Mouse (Mus musculus) A20 (cell line): ENCODE data around the gene Snn.

Experiments
- DNase-seq: peaks from one replicate; pipeline ENCODE4 v3.0.0-alpha.2; 2011; ENCODE audit warnings: low read depth, low spot score

The Snn gene

DNA sequence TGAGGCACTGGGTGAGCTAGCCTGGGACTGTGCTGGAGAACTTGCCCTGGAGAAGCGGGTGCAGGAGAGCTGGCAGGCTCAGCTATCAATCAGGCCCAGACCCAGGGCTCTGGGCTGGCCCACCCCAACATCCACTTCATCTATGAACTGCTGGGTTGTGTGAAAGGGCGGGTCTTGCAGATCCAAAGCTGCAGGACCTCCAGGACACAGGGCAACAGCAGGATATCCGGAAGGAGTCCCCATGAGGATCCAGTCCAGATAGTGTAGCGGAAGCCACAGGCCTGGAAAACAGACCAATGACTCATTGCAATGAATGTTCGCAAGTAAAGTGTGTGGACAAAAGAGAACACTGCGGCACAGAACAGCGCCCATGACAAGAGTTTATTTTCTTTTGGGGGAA is 14.3 kb upstream of the Snn start:
- DNase-seq: no peak

DNA sequence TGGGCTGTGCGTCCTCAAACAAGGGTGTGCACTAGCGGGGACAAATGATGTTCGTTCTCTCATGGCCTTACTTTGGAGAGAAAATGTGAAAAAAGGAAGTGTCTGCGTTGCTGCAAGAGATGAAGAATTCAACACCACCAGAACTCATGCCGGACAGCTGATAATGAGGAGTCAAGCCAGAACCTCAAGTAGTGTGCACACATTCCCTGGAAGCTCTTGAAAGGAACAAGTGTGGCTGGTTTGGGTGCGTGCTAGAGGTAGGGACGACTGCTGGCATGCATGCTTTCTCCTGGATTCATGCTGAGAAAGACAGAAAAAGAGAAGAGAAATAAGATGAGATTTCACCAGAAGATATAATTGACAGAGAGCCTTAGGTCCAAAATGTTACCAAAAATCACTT is 13.6 kb upstream of the Snn start:
- no peak for DNase-seq

DNA sequence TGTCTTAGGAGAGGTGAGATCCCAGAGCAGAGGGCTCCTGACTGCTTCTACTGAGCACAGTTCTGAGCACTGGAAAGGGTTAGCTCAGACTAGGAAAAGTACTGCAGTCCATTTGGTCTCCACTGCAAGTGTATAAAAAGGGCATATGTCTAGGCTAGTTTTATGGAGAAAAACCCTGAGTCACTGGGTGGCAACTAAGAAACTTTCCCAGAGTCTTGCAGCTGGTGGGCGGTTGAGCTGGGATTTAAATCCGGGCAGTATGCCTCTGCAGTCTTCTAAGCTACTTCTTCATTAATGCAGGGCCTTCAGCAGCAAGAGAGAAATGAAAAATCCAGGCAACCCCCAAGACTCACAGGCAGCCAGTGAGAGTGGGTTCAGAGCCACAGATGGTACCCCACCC is 10.5 kb upstream of the Snn start:
- no peak for DNase-seq

DNA sequence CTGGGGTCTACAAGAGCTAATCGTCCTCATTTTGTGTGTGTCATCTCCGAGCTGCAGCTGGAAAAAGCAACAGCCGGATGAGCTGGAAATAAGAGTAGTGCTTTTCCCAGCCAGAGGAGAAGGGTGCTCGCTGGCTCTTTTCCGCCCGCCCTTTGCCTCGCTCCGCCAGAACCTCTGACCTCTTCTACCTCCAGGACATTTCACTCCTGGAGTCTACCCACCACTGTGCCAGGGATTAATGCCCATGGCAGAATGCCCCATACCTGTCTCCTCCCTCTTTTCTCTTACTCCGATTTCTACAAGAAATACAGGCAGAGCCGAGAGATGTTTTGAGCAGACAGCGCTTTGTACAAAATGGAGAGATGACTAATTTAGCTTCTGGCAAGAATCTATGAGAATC is 9.6 kb upstream of the Snn start:
- DNase-seq: no peak

DNA sequence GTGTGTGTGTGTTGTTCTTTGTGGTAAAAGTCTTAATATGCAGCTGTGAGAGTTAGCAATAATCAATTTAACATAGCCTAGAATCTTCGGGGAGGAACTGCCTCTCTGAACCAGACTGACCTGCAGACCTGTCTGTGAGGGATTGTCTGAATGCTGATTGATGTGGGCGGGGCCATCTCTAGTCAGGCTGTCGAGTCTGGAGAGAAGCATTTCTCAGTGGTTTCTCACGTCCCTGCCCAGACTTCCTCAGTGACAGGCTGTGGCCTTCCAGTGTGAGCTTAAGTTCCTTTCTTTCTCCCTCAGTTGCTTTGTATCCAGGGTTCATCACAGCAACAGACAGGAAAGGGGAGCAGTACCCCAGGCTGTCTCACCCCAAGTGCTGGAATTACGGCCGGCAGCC is 6.3 kb upstream of the Snn start:
- no peak for DNase-seq

DNA sequence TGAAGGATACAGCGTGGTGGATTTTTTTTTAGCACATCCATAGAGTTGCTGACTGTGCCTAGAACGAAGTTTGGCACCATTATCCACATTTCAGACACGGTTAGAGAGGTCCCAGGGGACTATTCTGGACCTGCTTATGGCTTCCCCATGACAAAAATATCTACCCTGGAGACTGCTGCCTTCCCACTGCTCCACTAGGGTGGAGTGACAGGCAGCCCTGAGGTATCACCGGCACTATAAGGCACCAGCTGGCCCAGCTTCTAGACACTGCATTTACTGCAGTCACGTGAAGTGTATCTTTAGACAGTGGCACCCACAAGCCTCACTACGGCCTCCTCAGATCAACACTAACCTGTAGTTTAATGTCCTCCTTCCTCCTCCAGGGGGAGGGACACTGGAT is 5.9 kb upstream of the Snn start:
- no peak for DNase-seq

DNA sequence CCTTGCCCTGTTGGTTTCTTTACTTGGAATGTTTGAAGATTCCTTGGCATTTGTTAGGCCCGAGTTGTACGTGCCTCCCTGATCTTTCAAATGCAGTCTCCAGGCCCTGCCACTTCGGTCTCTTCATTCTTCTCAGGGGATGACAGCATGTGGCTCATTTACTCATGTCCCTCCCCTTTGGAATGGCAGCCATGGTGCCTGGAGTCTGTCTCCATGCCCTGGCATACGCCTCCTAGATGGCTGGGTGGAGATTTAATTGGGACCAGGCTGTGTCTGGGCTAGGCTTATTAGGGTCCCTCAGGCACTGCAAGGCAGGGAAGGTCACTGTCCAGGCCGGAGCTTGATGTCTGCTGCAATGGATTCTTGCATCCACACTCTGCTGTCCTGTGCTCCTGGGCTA is 4.8 kb upstream of the Snn start:
- DNase-seq: no peak

DNA sequence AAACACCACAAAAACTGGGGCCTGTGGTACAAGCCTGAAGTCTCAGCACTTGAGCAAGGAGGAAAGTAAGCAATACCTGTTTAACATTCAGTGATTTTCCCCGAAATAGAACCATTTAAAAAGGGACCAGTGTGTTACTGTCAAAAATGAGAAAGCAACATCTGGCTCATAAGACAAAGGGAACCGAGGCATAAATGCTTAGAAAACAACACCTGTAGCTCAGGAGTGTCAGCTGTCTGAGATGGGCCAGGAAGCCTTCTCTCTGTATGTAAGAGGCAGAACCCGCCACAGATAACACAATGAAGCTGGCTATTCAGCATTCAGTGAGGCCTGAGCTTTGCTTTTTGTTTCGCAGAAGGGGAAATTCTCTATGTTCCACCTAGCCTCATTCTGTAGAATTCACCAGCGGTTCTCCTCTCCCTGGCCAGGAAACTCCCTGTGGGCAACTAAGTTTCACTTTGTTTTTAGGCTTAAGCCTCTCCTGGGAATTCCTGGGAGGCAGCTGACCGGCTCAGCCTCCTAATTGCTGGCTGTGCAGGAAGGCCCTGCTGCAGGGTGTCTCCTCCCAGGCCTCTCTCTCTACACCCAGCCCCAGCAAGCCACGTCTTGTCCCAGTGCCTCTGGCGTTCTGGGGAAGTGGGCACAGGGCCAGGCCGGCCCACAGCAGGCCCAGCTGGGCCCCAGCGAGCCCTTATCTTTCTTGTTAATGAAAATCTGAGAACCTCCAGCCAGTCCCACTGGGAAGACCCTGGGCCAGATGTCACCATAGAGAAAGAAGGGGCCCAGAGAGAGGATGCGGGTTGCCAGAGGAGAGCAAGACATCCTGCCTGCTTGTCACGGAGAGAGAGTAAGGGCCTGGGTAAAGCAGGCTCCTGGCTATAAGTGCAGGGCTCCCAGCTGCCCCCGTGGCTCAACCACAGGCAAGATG is 2.3 kb downstream of the Snn start:
- peak; percentile 68 for DNase-seq

DNA sequence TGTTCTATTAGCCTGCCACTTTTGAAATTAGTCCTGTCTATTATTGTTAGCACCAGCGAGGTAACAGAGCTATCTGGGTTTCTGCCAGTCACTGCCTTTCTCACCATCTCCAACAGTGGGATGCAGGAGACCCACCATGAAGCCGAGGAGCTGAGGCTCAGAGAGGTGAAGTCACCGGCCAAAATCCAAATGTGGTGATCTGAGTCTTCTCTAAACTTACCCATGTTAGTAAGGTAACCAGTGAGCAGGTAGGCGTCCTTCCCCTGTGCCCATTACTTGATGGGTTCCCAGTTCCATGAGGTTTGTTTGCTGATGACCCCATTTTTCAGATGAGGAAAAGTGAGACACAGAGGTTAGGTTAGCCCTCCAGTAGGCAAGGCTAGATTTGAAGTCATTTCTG is 3.6 kb downstream of the Snn start:
- DNase-seq: no peak

DNA sequence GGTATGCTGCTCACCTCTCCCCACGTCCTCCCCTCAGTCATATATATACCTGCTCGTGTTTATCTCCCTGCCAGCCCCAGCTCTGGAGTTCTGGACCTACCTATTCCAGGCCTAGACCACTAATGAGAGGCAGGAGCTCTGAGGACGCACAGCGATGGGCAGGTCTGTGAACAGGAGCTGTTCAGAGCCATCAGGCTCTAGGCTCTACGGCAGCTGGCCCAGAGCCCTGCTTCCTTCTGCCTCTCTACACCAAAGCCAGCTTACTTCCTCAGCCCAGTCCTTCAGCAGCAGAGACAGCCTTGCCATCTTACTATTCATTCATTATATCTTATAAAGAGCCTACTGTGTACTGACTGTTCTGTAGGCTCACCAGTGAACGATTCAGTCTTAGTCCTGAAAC is 4.0 kb downstream of the Snn start:
- DNase-seq: no peak

DNA sequence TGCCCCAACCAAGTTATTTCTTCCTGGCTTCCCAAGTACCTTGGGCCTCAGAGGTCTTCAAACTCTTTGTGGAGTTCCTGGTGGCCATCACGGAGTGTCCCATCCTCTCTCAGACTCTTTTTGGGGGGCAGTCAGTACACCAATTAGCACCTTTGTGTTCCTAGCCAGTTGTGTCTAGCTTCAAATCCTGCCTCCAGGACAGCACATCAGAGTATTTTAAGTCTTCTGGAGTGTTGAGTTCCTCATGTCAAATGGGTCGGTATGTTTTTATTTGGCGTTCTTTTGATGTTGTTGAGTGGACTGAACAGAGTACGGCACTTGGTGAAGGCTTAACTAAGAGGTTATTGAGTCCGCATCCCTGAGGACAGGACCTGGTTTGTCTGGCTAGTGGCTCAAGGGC is 4.7 kb downstream of the Snn start:
- DNase-seq: no peak

DNA sequence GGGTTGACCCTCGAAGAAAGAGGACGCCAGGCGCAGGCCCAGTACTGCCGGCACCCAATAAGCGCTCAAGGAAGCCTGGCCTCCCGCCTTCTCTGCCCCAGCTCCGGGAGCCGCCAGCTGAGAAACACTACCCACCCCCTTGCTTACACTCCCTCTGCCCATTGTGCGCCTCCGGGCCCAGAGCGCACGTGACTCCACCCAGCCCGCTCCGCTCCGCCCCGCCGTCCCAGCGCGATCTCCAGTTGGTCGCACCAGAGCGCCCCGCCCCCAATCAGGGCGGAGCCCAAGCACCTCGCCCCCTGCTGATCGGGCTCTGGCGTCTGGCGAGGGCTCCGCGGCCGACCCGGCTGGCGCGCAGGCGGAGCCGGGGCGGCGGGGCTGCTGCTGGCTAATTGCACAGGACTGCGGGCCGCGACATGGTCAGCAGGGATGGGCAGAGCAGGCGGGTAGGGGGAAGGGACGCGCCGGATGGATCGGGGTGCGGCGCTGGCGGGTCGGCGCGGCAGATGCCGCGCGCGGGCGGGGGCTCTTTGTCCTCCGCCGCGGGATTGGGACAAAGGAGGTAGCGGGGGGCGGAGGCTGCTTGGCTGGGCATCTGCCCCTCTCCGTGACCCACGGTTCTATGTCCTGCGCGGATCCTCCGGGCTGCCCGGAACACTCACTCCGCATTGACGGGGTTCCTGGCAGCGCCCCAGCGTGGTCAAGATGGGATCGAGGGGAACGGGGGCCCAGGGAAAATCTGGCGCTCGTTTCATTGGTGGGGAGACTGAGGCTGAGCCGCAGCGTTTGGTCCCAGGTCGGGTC is 5.5 kb downstream of the Snn start, which contains the start of gene Litaf:
Litaf (minus strand) TSS at position 129 of the 804 bp plus-strand sequence.
- peak; percentile 92 for DNase-seq

DNA sequence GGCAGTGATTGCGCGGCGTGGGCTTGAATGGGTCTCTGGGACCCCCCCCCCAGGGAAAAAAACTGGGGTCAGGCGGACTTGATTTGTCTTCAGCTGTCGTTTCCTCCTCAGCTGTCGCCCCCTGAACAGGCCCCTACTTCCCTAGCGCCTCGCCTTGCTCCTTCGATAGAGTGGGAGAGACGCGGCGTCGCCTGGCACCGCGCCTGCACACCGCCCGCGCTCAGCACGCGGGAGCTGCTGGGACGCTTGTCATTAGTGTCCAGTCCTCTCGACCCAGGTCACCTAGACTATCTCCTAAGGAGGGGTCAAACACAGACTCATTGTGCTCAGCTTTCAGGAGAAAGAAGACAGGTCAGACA is 6.1 kb downstream of the Snn start:
- no peak for DNase-seq

DNA sequence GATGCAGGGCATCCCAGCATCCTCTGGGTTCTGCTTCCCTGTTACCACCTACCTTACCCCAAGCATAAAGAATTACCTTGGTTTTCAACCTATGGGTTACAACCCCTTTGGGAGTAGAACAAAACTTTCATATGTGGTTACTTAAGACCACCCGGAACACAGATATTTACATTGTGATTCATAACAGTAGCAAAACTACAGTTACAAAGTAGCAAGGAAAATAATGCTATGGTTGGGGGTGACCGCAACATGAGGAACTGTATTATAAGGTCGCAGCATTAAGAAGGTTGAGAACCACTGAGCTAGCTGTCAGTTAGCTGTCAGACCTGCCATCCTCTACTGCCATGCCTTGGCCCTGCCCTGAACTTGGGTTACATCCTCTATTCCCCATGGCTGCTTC is 7.9 kb downstream of the Snn start:
- no peak for DNase-seq

DNA sequence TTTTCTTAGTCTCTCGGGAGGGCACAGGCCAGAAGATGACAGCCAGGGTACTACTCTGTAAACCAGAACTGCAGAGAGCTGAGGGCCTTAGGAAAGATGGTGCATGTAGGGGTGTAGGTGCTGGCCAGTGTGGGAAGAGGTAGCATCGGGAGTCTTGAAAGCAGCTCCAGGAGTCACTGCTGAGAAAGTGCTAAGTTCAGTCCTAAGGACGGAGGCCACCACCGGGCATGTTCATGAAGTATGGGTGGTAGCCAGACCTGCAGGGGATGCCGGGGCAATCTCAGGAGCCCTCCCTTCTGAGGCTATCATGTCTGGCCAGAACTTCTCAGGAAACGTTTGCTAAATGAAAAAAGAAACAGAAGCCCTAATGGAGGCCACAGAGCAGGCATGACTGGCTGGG is 8.5 kb downstream of the Snn start:
- DNase-seq: no peak

DNA sequence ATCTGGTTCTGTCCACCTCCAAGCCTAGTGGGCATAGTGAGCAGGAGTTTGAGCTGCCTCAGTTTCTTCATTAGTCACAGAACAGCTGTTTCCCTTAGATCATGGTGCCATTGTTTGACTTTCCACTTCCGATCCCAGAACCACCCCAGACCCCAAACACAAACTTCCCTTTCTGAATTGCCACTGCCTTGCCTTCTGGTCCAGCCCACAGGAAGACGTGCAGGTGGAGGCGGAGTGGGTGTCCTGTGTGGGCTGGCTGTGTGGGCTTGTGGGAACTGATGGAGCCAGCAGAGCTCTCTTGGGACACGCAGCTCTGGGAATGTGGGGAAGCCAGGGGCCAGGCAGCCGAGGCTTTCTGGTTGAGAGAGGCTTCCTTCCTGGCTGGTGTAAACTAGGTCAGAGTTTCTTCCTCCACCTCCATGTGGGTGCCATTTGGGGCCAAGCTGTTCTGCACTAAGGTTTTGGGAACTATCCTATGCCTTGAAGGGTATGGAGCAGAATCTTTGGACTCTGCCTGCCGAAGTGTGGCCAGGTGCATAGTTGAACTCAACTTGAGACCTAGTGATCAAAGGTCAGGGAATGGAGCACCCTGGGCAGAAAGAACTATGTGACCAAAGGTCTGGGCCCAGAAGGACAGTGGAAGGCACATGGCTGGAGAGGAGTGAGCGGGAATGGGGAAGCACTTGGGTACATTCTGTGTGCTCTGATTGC is 9.1 kb downstream of the Snn start:
- DNase-seq: no peak

DNA sequence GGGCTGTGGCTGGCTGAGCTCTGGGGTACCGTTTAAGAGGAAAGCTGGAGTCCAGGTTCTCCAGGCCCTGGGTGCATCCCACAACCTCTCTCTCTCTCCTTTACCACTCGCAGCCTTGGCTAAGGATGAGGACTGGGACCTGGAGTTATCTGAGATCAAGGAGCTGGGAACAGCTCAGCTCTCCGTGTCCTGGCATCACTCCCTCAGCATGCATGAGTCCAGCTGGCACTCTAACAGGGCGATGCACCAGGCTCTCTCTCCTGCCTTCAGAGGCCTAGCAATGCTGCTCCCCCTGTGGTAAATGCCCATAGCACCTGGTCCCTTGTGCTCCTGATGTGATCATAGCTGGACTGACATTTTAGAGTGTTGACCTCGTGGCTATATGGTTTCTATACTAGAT is 10.4 kb downstream of the Snn start:
- DNase-seq: no peak

DNA sequence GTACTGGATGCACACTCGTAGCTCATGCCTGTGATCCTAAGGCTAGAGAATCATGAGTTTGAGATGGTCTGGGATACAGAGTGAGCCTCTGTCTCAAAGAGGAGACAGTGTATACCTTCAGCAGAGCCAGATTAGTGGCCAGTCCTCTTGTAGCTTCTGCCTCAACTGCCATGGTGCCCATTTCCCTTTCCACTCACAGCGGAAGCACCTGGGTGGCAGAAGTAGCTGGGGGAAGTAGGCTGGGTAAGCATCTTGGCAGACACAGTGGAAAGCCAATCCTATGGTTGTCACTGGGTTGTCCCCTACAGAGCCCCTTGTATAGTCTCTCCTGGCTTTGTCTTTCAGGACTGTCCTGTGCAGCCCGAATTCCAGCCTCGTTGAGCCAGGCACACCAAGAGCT is 11.1 kb downstream of the Snn start:
- DNase-seq: no peak

DNA sequence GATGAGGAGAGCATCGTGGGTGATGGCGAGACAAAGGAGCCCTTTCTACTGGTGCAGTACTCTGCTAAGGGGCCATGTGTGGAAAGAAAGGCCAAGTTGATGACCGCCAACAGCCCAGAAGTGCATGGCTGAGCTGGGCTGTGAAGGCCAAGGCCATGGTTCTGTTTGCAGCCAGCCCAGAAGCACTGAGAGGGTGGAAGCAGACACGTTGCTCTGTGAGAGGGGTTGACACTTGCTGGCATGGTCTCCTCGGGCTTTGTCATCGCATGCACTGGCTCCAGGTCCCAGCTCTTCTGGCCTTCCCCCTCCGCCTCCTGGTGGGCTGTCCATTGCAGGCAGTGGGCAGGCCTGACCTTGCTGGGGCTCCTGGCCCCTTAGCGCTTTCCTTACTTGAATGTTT is 11.7 kb downstream of the Snn start:
- no peak for DNase-seq

DNA sequence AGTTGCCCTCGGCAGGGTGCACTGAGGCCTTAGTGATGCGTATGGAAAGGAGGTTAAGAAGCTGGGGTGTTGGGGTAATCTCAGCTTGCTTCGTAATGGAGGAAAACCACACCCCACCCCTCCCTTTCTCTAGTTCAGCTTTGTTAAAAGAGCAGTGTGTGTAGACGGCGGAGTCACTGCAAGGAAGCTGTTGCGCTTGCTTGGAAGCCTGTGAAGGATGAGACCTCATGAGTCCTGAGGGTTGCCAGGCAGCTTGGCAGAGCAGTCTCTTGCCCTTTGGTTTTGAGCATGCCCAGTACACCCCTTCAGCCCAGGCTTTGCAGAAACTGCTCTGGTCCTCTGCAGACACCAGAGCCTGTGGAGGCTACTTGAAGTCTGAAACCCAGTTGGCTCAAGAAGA is 12.3 kb downstream of the Snn start:
- no peak for DNase-seq

DNA sequence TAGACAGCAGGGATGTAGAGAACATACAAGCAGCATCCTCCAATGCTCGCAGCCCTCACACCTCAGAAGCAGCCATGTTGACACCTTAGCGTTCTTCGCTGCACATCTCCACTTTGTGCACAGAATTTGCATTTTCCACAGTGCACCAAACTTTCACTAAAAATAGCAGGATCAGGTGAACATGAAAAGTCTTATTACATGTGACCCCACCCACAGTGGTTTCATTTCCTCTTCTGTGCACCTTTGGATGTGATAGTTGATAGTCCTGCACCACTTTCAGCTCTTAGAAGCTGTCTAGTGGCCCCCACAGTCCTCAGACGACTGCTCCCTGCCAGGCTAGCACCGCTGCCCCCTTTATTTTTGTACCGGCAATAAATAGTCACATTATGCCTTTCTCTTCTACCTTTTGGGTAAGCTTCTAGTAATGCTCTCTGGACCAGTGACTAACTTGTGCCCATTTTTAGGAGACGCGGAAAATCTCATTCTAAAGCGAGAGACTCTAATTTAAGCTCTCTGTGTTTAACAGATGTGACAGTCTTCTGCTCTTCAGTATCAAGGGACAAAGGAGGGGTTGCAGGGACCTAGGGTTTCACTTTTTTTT is 17.0 kb downstream of the Snn start:
- peak; percentile 95 for DNase-seq
